Mouse (Mus musculus) cortical plate, adult 2 months (tissue): ENCODE data around the gene Klk15. TPM values are rescaled to one million over a fixed set of nuclear protein-coding genes. Genes with fewer than 3 reads are reported as not detected.
"Not testable (repeated sequence)": the region's sequence is repeated elsewhere in the genome, so short reads cannot be mapped to it uniquely, and the experiment has no call there.

Experiments
- H3K27ac ChIP-seq: fragments of 200-500 bp; 2 replicates; pipeline ENCODE4 v1.5.1; 2012; ENCODE audit warnings: low read length, control low read depth, inconsistent platforms; ENCODE audit not compliant: insufficient read depth
- H3K4me1 ChIP-seq: fragments of 200-500 bp; 2 replicates; pipeline ENCODE4 v1.6.1; 2011; ENCODE audit warnings: low read length; ENCODE audit not compliant: control insufficient read depth, insufficient read depth
- H3K4me3 ChIP-seq: fragments of 200-500 bp; 2 replicates; pipeline ENCODE4 v1.5.1; 2011; ENCODE audit warnings: mild to moderate bottlenecking, low read length, control low read depth; ENCODE audit not compliant: insufficient read depth
- CTCF ChIP-seq: fragments of 200-500 bp; IDR thresholded peaks from 2 replicates; pipeline ENCODE4 v1.5.1; 2011; ENCODE audit warnings: mild to moderate bottlenecking, control low read depth, low read length; ENCODE audit not compliant: insufficient read depth; ENCODE audit errors: extremely low read depth
- POLR2A ChIP-seq: fragments of 200-500 bp; IDR thresholded peaks from 2 replicates; pipeline ENCODE4 v1.6.1; 2011; ENCODE audit warnings: mild to moderate bottlenecking, low read length, control low read depth; ENCODE audit not compliant: insufficient read depth; ENCODE audit errors: extremely low read depth
- polyA plus RNA-seq: library from polyadenylated mRNA; depleted of rRNA; stranded (reverse); fragments of >200 nt; gene quantifications from 2 replicates; pipeline ENCODE4 v1.2.3, GENCODE M21; 2012; rRNA removed

The Klk15 gene
- polyA plus RNA-seq, 1 experiment = not detected

- Histone ChIP-seq H3K27ac (no peak within 1 kb of the TSS), H3K4me1 (no peaks in the 10 kb centered on the region), H3K4me3 (no peak within 1 kb of the TSS)
- TF ChIP-seq CTCF (no peak), POLR2A (no peak)
Observed at GRCm38 (mm10) chr7:43966451-43966850, 32.9 kb downstream of the Klk15 start, which contains the start of gene Klk1b1. Gene Klk1b1 (plus strand): TSS chr7:43966751.

DNA sequence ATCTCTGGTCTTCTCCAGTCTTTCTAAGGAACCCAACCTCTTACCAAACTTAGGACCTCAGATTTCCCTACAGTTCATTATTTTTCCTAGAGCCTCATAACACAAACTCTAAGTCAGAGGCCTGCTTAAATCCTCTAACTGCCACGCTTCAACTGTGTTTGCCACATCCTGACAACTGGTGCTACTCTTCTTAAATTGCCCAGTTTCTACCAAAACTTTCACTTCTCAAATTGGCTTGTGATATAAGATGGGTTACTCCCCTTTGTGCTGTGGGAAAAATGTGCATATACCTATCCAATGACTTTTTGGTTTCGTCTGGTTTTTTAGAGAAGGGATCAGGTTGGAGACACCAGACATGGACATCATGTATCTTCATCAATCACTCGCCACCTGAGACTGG is 33.5 kb downstream of the Klk15 start:
- TF ChIP-seq CTCF (no peak), POLR2A (no peak)
- no peak overlapping the region for H3K4me3 ChIP-seq
- no peak overlapping the region for H3K27ac ChIP-seq

DNA sequence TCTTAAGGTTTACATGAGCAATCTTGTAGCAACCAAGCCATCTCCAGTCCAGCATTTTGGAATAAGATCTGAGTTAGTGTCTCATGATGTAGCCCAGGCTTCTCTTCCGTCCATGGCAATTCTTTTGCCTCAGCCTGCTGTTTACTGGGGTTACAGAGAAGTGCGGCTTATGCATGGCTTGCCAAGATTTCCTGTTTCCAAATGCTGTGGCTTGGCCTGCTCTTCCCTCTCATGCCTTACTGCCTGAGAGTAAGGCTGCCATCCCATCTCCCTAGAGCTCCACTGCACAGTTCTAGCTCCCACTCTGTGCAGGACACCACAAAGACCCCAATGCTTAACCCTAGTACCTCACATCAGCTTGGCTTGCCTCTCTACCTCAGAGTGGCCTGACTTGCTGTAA is 34.1 kb downstream of the Klk15 start:
- TF ChIP-seq POLR2A (no peak), CTCF (no peak)

More for the DNA sequence above, 33.5 kb downstream of the Klk15 start:
- no peaks in the 10 kb centered on the region for H3K4me1 ChIP-seq

DNA sequence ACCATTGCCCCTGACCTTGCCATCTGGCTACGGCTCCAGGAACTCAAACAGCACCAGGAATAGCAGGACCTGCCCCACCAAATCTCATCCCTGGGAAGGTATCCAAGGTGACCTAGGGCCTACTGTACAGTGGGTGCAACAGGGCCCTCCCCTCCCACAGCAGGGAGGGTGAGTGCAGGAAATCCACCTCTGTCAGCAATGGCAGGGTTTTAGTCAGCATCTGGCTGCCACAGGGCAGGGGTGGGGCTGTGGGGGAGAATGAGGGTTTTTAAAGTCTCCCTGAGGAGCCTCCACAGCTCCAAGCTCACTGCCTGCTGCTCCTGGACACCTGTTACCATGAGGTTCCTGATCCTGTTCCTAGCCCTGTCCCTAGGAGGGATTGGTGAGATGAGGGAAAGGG is 42.2 kb downstream of the Klk15 start, which contains the start of gene Klk1b9:
Gene Klk1b9, plus strand, starts transcription at position 301 of the 400 bp plus-strand sequence.
- not testable (repeated sequence) for H3K4me1 ChIP-seq, H3K4me3 ChIP-seq, H3K27ac ChIP-seq

More for the DNA sequence above, 34.1 kb downstream of the Klk15 start:
- Histone ChIP-seq H3K4me3 (no peak overlapping the region), H3K27ac (no peak overlapping the region), H3K4me1 (no peaks in the 10 kb centered on the region)

GRCm38 (mm10) chr7:43985657-43986056 is 52.1 kb downstream of the Klk15 start:
- Histone ChIP-seq H3K27ac (no peak overlapping the region), H3K4me1 (no peaks in the 10 kb centered on the region), H3K4me3 (no peak overlapping the region)
- TF ChIP-seq CTCF (no peak), POLR2A (no peak)

Other genes with a start within 250 kb of the Klk15 start
- gene Klk14, start 243.3 kb upstream of the Klk15 start, polyA plus RNA-seq = not detected in 2 replicates
- gene Klk13, start 221.2 kb upstream of the Klk15 start, polyA plus RNA-seq = 0.04 TPM in 1 of 2 replicates, not detected in the other
- gene Klk12, start 164.8 kb upstream of the Klk15 start, polyA plus RNA-seq = not detected in 2 replicates
- gene Klk11, start 159.1 kb upstream of the Klk15 start, polyA plus RNA-seq = not detected in 2 replicates
- 0.27 and 0.32 TPM in 2 replicates for gene Klk10, start 152.7 kb upstream of the Klk15 start, polyA plus RNA-seq
- 0.11 TPM in 1 of 2 replicates, not detected in the other for gene Klk9, start 141.8 kb upstream of the Klk15 start, polyA plus RNA-seq
- gene Klk8, start 136.2 kb upstream of the Klk15 start, polyA plus RNA-seq = 3.1 and 7.6 TPM in 2 replicates
- gene Klk7, start 122.4 kb upstream of the Klk15 start, polyA plus RNA-seq = 0.11 TPM in 1 of 2 replicates, not detected in the other
- 4.9 and 11.6 TPM in 2 replicates for gene Klk6, start 109.2 kb upstream of the Klk15 start, polyA plus RNA-seq
- not detected in 2 replicates for gene Klk5, start 91.8 kb upstream of the Klk15 start, polyA plus RNA-seq
- gene Klk4, start 52.6 kb upstream of the Klk15 start, polyA plus RNA-seq = not detected in 2 replicates
- not detected in 2 replicates for gene Klk1b8, start 16.9 kb downstream of the Klk15 start, polyA plus RNA-seq
- not detected in 2 replicates for gene Klk1b1, start 33.0 kb downstream of the Klk15 start, polyA plus RNA-seq
- gene Klk1b9, start 42.3 kb downstream of the Klk15 start, polyA plus RNA-seq = not detected in 2 replicates
- gene Klk1b11, start 62.1 kb downstream of the Klk15 start, polyA plus RNA-seq = not detected in 2 replicates
- not detected in 2 replicates for gene Klk1b26, start 78.4 kb downstream of the Klk15 start, polyA plus RNA-seq
- gene Klk1b27, start 118.5 kb downstream of the Klk15 start, polyA plus RNA-seq = not detected in 2 replicates
- not detected in 2 replicates for gene Klk1b21, start 168.6 kb downstream of the Klk15 start, polyA plus RNA-seq
- gene Klk1b22, start 178.9 kb downstream of the Klk15 start, polyA plus RNA-seq = not detected in 2 replicates
- gene Klk1b16, start 203.0 kb downstream of the Klk15 start, polyA plus RNA-seq = not detected in 2 replicates